Mouse (Mus musculus): ENCODE data around the gene Usp32.
A peak's percentile ranks its signal among the peaks of the same experiment; 100 is the strongest.

- no peak for TF ChIP-seq POLR2A (IDR thresholded peaks at IDR 0.05; ENCODE audit: insufficient read depth, low read depth, low read length)
- TF ChIP-seq CTCF (IDR thresholded peaks at IDR 0.05): peak; percentile 38
- TF ChIP-seq EP300 (IDR thresholded peaks at IDR 0.05; ENCODE audit: insufficient read depth, low read depth, low read length): no peak
Measured at GRCm38 (mm10) chr11:84943948-84944347, 196.0 kb downstream of the Usp32 start.

Data from heart, adult 2 months (tissue).